Mouse (Mus musculus) heart, adult 2 months (tissue): ENCODE data around the gene Pea15a.

Experiments used
- CTCF ChIP-seq: fragments of 200-600 bp; IDR thresholded peaks from 2 replicates; pipeline ENCODE4 v1.8.1; 2022; ENCODE audit warnings: antibody characterized with exemption, mild to moderate bottlenecking, moderate library complexity
- EP300 ChIP-seq: fragments of 200-500 bp; IDR thresholded peaks from 2 replicates; pipeline ENCODE4 v1.6.1; 2011; ENCODE audit warnings: low read depth, low read length, control low read depth; ENCODE audit not compliant: insufficient read depth

DNA sequence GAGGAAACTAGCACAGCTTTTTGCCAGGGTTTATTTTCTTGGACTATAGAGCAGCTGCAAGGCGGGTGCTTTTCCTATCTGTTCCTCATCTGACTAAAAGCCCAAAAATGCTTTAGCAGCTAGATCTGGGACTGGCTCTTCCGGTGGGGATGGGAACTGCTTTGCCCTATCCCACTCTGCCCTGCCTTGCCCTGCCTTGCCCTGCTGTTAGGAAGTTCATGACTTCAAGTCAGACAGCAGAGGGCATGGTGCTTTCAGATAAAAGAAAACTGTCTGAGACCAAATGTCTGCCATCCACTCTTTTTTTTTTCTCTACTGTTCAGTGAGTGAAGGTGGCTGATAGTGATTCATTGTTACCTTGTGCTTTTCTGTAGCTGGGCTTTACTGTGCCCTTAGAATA lies 15.0 kb downstream of the Pea15a start:
- TF ChIP-seq EP300 (no peak), CTCF (peak; percentile 41)
